Mouse (Mus musculus): ENCODE measurements around the gene Gpr183. TPM values are rescaled to one million over a fixed set of nuclear protein-coding genes. Genes with fewer than 3 reads are reported as not detected.

Gene Gpr183
- total and polyA plus RNA-seq, 2 experiments, result 0.26 to 0.37 TPM

DNA sequence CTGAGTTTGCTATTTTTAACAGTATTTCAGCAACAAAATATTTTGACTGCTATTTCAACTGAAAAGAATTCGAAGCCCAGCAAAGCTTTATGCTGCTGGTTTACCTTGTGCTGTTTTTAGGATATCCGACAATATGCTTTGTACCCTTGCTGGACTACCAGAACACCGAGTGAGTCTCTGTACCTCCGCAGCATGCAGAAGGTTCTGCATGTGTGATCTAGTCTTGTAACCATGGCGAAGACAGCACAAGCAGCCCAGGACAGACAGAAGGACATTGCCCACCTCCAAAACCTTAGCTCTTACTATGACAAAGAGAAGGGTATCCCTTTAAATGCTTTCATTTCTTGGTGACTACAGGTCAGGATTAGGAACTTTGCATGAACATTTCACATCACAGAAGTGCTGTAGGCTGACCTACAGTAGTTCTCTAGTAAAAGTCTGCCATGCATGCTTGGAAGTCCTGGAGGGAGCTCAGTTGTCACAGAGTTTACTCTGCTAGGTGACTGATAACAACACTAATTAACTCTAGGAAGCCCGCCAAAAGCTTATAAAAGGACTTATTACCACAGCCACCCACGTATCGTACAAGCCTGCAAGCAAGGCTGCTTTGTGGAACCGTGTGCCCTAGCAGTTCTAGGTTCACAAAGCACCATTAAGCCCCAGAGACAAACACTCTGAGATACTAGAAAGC is 1.6 kb downstream of the Gpr183 start:
- Histone ChIP-seq H3K9ac (ENCODE audit: low read depth, low read length) (no peak overlapping the region; the same call in 1 of the 2 replicates), H3K36me3 (ENCODE audit: control insufficient read depth, insufficient read depth, low read length) (no peaks in the 10 kb centered on the region), H3K27me3 (ENCODE audit: control insufficient read depth, insufficient read depth, low read length) (no peaks in the 10 kb centered on the region), H3K79me2 (ENCODE audit: control insufficient read depth, insufficient read depth, low read length) (no peaks in the 10 kb centered on the region; the same call in 1 of the 2 replicates), H3K27ac (replicated peaks; ENCODE audit: insufficient read depth, low read depth, low read length) (no peak overlapping the region), H3K4me3 (ENCODE audit: insufficient read depth, low read depth, low read length) (no peak overlapping the region), H3K4me1 (ENCODE audit: control insufficient read depth, insufficient read depth, low read length) (peaks cover 2% of the 10 kb centered on the region)
- DNase-seq (ENCODE audit: extremely low read depth, low read depth, low spot score), result no peak
- no peak for TF ChIP-seq POLR2A (IDR thresholded peaks at IDR 0.05; ENCODE audit: extremely low read depth, insufficient read depth, low read length)
- TF ChIP-seq CTCF (IDR thresholded peaks at IDR 0.05; ENCODE audit: low read depth, low read length), result no peak
- 62% methylated on average over 9 of the region's 9 CpGs for whole genome bisulfite sequencing

DNA sequence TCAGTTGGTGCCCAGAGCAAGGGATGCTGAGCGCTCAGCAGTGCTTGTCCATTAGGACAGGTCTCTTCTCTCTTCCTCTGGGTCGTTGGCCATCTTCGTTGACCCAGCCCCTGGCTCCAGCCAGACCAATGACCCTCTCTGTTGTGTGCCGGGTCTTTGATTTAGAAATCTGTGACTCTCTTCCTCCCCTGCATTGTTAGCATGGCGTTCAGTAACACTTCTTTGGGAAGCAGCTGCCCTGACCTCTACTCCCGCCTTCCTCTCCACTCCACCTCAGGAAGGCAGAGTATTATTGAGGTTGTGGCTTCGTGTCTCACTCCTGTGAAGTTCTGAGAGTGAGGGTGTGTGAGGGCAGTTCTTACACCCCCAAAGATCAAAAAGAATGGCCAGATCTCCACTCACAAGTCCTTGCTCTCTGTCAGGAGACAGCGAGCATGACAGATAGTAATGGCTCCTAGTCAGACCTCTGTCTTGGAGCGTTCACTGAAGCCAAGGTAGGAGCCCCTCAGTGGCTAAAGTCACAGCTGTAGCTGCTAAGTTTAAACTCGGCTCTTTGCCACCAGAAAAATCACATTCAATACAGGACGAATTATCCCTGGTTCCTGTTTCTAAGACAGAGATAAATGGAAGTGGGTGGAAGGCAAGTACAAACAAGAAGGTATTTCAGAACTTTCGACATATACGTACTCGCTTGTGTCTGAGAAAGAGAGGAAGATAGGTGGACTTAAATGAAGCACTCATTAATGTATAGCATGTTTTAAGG is 2.7 kb downstream of the Gpr183 start:
- Histone ChIP-seq H3K4me1 (ENCODE audit: control insufficient read depth, insufficient read depth, low read length) (peaks cover 2% of the 10 kb centered on the region), H3K27me3 (ENCODE audit: control insufficient read depth, insufficient read depth, low read length) (no peaks in the 10 kb centered on the region), H3K9ac (ENCODE audit: low read depth, low read length) (no peak overlapping the region), H3K79me2 (ENCODE audit: control insufficient read depth, insufficient read depth, low read length) (no peaks in the 10 kb centered on the region; the same call in 1 of the 2 replicates), H3K36me3 (ENCODE audit: control insufficient read depth, insufficient read depth, low read length) (no peaks in the 10 kb centered on the region), H3K27ac (replicated peaks; ENCODE audit: insufficient read depth, low read depth, low read length) (peak overlapping the region; percentile 51), H3K4me3 (ENCODE audit: insufficient read depth, low read depth, low read length) (no peak overlapping the region)
- 76% methylated on average over 14 of the region's 14 CpGs for WGBS
- no peak for DNase-seq (ENCODE audit: extremely low read depth, low read depth, low spot score)
- no peak for TF ChIP-seq POLR2A (IDR thresholded peaks at IDR 0.05; ENCODE audit: extremely low read depth, insufficient read depth, low read length)
- no peak for TF ChIP-seq CTCF (IDR thresholded peaks at IDR 0.05; ENCODE audit: low read depth, low read length)

DNA sequence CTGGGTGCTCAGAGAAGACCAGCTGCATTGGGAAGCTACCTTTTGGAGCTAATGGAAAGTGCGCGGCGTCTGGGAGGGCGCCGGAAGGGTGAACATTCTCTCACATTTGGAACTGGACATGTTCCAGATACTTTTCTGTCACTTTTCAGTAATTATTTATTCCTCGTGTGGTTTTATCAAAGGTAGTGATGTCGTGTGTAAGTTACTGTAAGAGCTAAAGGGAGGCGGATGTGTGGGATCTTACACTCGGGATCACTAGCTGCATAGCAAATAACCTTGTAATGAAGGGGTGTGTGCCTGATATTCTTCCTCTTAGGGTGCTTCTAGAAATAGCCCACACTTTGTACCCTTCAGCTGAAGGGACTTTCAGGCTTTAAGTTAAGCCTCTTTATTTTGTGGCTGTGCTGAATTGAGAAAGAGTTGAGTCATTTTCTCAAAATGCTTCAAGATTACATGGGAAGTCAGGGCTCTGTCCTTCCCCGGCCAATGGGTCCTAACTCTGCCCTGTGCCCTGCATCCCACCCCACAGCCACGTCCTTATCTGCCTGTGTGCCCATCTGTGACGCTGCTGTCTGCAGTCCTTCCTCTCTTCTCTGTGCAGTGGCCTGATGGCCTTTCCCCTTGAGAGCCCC is 3.4 kb downstream of the Gpr183 start:
- no peak overlapping the region for H3K4me3 ChIP-seq (ENCODE audit: insufficient read depth, low read depth, low read length)
- WGBS, result 70% methylated on average over 12 of the region's 12 CpGs
- no peaks in the 10 kb centered on the region for H3K27me3 ChIP-seq (ENCODE audit: control insufficient read depth, insufficient read depth, low read length)
- H3K79me2 ChIP-seq (ENCODE audit: control insufficient read depth, insufficient read depth, low read length), result no peaks in the 10 kb centered on the region; the same call in 1 of the 2 replicates
- TF ChIP-seq POLR2A (IDR thresholded peaks at IDR 0.05; ENCODE audit: extremely low read depth, insufficient read depth, low read length), result no peak
- TF ChIP-seq CTCF (IDR thresholded peaks at IDR 0.05; ENCODE audit: low read depth, low read length), result no peak
- H3K9ac ChIP-seq (ENCODE audit: low read depth, low read length), result no peak overlapping the region
- peaks cover 2% of the 10 kb centered on the region for H3K4me1 ChIP-seq (ENCODE audit: control insufficient read depth, insufficient read depth, low read length)
- peak overlapping the region; percentile 10 for H3K27ac ChIP-seq (replicated peaks; ENCODE audit: insufficient read depth, low read depth, low read length)
- H3K36me3 ChIP-seq (ENCODE audit: control insufficient read depth, insufficient read depth, low read length), result no peaks in the 10 kb centered on the region
- no peak for DNase-seq (ENCODE audit: extremely low read depth, low read depth, low spot score)

DNA sequence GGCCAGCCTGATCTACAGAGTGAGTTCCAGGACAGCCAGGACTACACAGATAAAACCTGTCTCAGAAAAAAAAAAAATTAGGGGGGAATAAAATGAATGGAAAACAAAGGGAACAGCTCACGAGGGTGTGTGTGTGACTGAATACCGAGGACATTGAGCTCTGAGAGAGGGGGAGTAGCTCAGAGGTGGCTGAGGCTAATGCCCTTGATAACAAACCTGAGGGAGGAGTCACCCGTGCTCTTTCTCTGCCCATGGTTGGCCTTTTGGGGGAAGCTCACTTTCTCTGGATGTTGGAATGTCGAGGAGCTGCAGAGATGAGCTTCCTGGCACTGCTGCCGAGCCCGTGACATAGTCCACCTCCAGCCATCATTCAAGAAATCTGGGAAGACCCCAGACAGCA is 4.0 kb downstream of the Gpr183 start:
- no peaks in the 10 kb centered on the region; the same call in 1 of the 2 replicates for H3K79me2 ChIP-seq (ENCODE audit: control insufficient read depth, insufficient read depth, low read length)
- no peak for DNase-seq (ENCODE audit: extremely low read depth, low read depth, low spot score)
- H3K4me3 ChIP-seq (ENCODE audit: insufficient read depth, low read depth, low read length), result no peak overlapping the region
- H3K4me1 ChIP-seq (ENCODE audit: control insufficient read depth, insufficient read depth, low read length), result peaks cover 2% of the 10 kb centered on the region
- H3K36me3 ChIP-seq (ENCODE audit: control insufficient read depth, insufficient read depth, low read length), result no peaks in the 10 kb centered on the region
- H3K27me3 ChIP-seq (ENCODE audit: control insufficient read depth, insufficient read depth, low read length), result no peaks in the 10 kb centered on the region
- 51% methylated on average over 6 of the region's 6 CpGs for WGBS
- no peak overlapping the region for H3K27ac ChIP-seq (replicated peaks; ENCODE audit: insufficient read depth, low read depth, low read length)
- no peak for TF ChIP-seq CTCF (IDR thresholded peaks at IDR 0.05; ENCODE audit: low read depth, low read length)
- TF ChIP-seq POLR2A (IDR thresholded peaks at IDR 0.05; ENCODE audit: extremely low read depth, insufficient read depth, low read length), result no peak
- H3K9ac ChIP-seq (ENCODE audit: low read depth, low read length), result no peak overlapping the region

DNA sequence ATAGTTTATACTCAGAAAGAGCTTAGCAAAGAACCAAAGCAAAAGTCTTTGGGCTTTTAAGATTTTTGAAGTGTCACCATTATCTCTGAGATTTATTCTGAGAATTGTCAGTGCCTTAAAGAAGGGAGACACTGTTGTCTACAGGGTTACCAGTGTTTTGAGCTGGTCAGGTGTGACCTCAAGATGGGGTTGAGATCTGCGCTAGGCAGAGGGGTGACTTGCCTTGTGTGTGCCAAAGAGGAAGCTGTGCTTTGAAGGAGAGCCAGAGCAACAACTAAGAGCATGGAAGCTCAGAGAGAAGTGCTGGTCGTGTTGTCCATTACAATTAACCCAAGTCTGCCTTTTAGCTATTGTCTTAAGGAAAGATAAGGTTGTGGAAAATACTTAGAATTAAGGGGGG is 4.5 kb downstream of the Gpr183 start:
- Histone ChIP-seq H3K9ac (ENCODE audit: low read depth, low read length) (no peak overlapping the region), H3K79me2 (ENCODE audit: control insufficient read depth, insufficient read depth, low read length) (no peaks in the 10 kb centered on the region; the same call in 1 of the 2 replicates), H3K4me1 (ENCODE audit: control insufficient read depth, insufficient read depth, low read length) (peaks cover 2% of the 10 kb centered on the region), H3K27me3 (ENCODE audit: control insufficient read depth, insufficient read depth, low read length) (no peaks in the 10 kb centered on the region), H3K27ac (replicated peaks; ENCODE audit: insufficient read depth, low read depth, low read length) (no peak overlapping the region), H3K36me3 (ENCODE audit: control insufficient read depth, insufficient read depth, low read length) (no peaks in the 10 kb centered on the region), H3K4me3 (ENCODE audit: insufficient read depth, low read depth, low read length) (no peak overlapping the region)
- TF ChIP-seq POLR2A (IDR thresholded peaks at IDR 0.05; ENCODE audit: extremely low read depth, insufficient read depth, low read length) (no peak), CTCF (IDR thresholded peaks at IDR 0.05; ENCODE audit: low read depth, low read length) (no peak)
- WGBS, result 58% methylated on average over 2 of the region's 2 CpGs
- DNase-seq (ENCODE audit: extremely low read depth, low read depth, low spot score), result no peak

All from liver, adult 2 months (tissue).